Mouse (Mus musculus) stomach, postnatal 0 days (tissue): ENCODE measurements at regions not wholly inside any gene's neighbourhood (a gene's known extent, or its start where the extent isn't known, plus 50 kb on each side); places are given as distances from the start of the nearest gene placed in this dataset.

Experiments used
- CTCF ChIP-seq: IDR thresholded peaks from 2 replicates; pipeline ENCODE4 v1.5.1; 2016; ENCODE audit warnings: antibody characterized with exemption, low read depth, mild to moderate bottlenecking, moderate library complexity
- EP300 ChIP-seq: optimal IDR thresholded peaks from 2 replicates; pipeline ENCODE3; 2016; ENCODE audit warnings: antibody characterized with exemption

DNA sequence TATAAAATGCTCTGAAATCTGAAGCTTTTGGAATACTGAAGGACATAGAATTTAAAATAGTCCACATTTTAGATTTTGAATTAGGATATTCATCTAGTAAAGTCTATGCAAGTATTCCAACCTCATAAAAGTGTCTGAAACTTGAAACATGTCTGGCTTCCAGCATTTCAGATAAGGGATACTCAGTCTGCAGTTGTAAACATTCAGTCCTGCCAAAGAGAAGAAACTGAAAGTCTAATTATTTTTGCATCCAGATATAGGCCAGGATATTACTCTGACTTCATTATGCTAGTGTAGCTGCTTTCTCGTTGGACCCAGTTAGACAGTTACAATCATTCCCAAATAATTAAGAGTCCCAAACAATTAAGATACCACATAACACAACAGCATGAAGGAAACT, 251.2 kb upstream of the Thrb start:
- TF ChIP-seq EP300 (no peak), CTCF (no peak)
